In the genomic region with DNA sequence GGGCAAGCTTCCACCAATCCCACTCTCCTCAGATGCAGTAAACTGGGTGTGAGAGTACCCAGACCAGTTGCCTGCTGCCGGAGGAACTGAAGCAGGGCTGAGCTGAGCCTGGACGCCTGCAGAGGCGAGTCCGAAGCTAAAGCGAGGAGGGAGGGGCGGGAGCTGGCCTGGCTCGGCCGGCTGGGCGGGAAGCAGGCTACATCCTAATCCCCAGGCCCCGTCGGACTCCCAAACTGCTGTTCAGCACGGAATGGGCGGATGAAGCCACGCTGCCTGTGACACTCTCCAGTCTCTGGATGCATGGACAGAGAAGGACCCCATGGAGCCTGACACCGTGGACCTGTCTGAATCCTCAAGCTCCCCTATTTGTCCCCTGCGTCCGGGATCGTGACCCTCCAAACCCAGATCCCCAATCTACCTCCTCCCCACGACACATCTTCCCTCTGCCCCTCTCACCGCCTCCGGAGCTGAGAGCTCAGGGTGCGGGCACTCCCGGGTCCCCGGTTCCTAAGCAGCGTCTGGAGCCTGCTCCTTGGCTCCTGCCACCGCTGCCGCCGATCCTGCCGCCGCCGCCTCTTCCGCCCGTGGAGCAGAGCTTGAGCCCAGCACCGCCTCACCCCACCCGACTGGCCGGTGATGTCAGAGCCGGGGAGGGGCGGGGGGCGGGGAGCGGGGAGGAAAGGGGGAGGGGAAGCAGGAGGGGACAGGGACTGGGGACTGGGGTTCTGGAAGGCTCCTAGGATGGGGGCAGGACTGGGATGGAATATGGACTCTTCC, we compare ENCODE assay signal across 8 mouse cellular contexts. TPM values are rescaled to one million over a fixed set of nuclear protein-coding genes. Genes with fewer than 3 reads are reported as not detected.
DNase-seq lines count a peak whose midpoint lies in the region; ATAC-seq and TF ChIP-seq lines count a peak whose summit lies in the region.

Gene Pea15a, minus strand, starts transcription at position 664 of the 777 bp plus-strand sequence.

- peak within 1 kb of the TSS; percentile 57 for H3K27ac ChIP-seq in embryonic fibroblast, embryonic 13.5 days (ENCODE audit: insufficient read depth, low read length)
- peak within 1 kb of the TSS; percentile 95 for H3K27ac ChIP-seq in heart, embryonic 13.5 days (replicated peaks)
- H3K27ac ChIP-seq in kidney, postnatal 0 days, result peak within 1 kb of the TSS; percentile 88
- H3K27ac ChIP-seq in liver, embryonic 12.5 days, result peak within 1 kb of the TSS; percentile 61
- peak within 1 kb of the TSS; percentile 90 for H3K27ac ChIP-seq in stomach, embryonic 14.5 days (ENCODE audit: low read length)

- TF ChIP-seq CTCF in embryonic fibroblast, embryonic 13.5 days (IDR thresholded peaks at IDR 0.05; ENCODE audit: borderline replicate concordance, insufficient read depth, low read length), result no peak
- TF ChIP-seq CTCF in kidney, postnatal 0 days (IDR thresholded peaks at IDR 0.05; ENCODE audit: low read depth), result no peak

- WGBS in heart, embryonic 13.5 days, result under 1% methylated on average over 39 of the region's 40 CpGs
- 0% methylated on average over 39 of the region's 40 CpGs for WGBS in kidney, postnatal 0 days
- WGBS in liver, embryonic 12.5 days (ENCODE audit: insufficient replicate concordance), result under 1% methylated on average over 38 of the region's 40 CpGs
- WGBS in stomach, embryonic 14.5 days, result under 1% methylated on average over 38 of the region's 40 CpGs

- H3K4me3 ChIP-seq in embryonic fibroblast, embryonic 13.5 days (ENCODE audit: insufficient read depth, low read length), result peak within 1 kb of the TSS; percentile 79
- H3K4me3 ChIP-seq in heart, embryonic 13.5 days, result peak within 1 kb of the TSS; percentile 84
- H3K4me3 ChIP-seq in kidney, postnatal 0 days (replicated peaks; ENCODE audit: low read depth, low read length), result peak within 1 kb of the TSS; percentile 60
- peak within 1 kb of the TSS; percentile 61 for H3K4me3 ChIP-seq in liver, embryonic 12.5 days
- H3K4me3 ChIP-seq in stomach, embryonic 14.5 days (ENCODE audit: low read depth, low read length), result peak within 1 kb of the TSS; percentile 71

- H3K9me3 ChIP-seq in heart, embryonic 13.5 days, result no peaks in the 10 kb centered on the region
- H3K9me3 ChIP-seq in kidney, postnatal 0 days (replicated peaks; ENCODE audit: low read length), result no peaks in the 10 kb centered on the region
- no peaks in the 10 kb centered on the region for H3K9me3 ChIP-seq in liver, embryonic 12.5 days (replicated peaks)
- no peaks in the 10 kb centered on the region for H3K9me3 ChIP-seq in stomach, embryonic 14.5 days (ENCODE audit: control insufficient read depth, low read depth, low read length)

- peaks cover 19% of the 10 kb centered on the region for H3K4me1 ChIP-seq in embryonic fibroblast, embryonic 13.5 days (ENCODE audit: control insufficient read depth, insufficient read depth, low read length)
- peaks cover 60% of the 10 kb centered on the region for H3K4me1 ChIP-seq in heart, embryonic 13.5 days
- H3K4me1 ChIP-seq in kidney, postnatal 0 days (replicated peaks; ENCODE audit: insufficient read depth, low read length), result peaks cover 47% of the 10 kb centered on the region
- peaks cover 53% of the 10 kb centered on the region for H3K4me1 ChIP-seq in liver, embryonic 12.5 days
- peaks cover 53% of the 10 kb centered on the region for H3K4me1 ChIP-seq in stomach, embryonic 14.5 days (ENCODE audit: control insufficient read depth, insufficient read depth, low read length)

- H3K9ac ChIP-seq in heart, embryonic 13.5 days, result peak within 1 kb of the TSS; percentile 97
- H3K9ac ChIP-seq in kidney, postnatal 0 days (ENCODE audit: low read depth, low read length), result peak within 1 kb of the TSS; percentile 80
- peak within 1 kb of the TSS; percentile 70 for H3K9ac ChIP-seq in liver, embryonic 12.5 days
- H3K9ac ChIP-seq in stomach, embryonic 14.5 days (replicated peaks; ENCODE audit: low read depth, low read length), result peak within 1 kb of the TSS; percentile 78

- no peaks in the 10 kb centered on the region for H3K27me3 ChIP-seq in heart, embryonic 13.5 days (replicated peaks)
- no peaks in the 10 kb centered on the region for H3K27me3 ChIP-seq in kidney, postnatal 0 days (ENCODE audit: insufficient read depth, low read length)
- peaks cover 21% of the 10 kb centered on the region for H3K27me3 ChIP-seq in liver, embryonic 12.5 days (replicated peaks)
- no peaks in the 10 kb centered on the region for H3K27me3 ChIP-seq in stomach, embryonic 14.5 days (ENCODE audit: control insufficient read depth, insufficient read depth, low read length)

- H3K36me3 ChIP-seq in heart, embryonic 13.5 days, result peaks cover 28% of the 10 kb centered on the region
- H3K36me3 ChIP-seq in kidney, postnatal 0 days (ENCODE audit: insufficient read depth, low read length), result no peaks in the 10 kb centered on the region
- peaks cover 3% of the 10 kb centered on the region for H3K36me3 ChIP-seq in liver, embryonic 12.5 days
- peaks cover 3% of the 10 kb centered on the region for H3K36me3 ChIP-seq in stomach, embryonic 14.5 days (ENCODE audit: control insufficient read depth, insufficient read depth, low read length)

- peak; percentile 68 for ATAC-seq in heart, embryonic 13.5 days (ENCODE audit: extremely low read depth, insufficient number of reproducible peaks, low FRiP score, low TSS enrichment)
- peak; percentile 55 for ATAC-seq in kidney, postnatal 0 days (replicated peaks; ENCODE audit: low FRiP score, low read depth)
- peak; percentile 59 for ATAC-seq in liver, embryonic 12.5 days
- peak; percentile 73 for ATAC-seq in stomach, embryonic 14.5 days (ENCODE audit: insufficient number of reproducible peaks, insufficient read depth, low FRiP score, low read depth)

- peak within 1 kb of the TSS; percentile 86 for H3K4me2 ChIP-seq in heart, embryonic 13.5 days
- peak within 1 kb of the TSS; percentile 80 for H3K4me2 ChIP-seq in kidney, postnatal 0 days (ENCODE audit: low read length)
- peak within 1 kb of the TSS; percentile 67 for H3K4me2 ChIP-seq in liver, embryonic 12.5 days
- H3K4me2 ChIP-seq in stomach, embryonic 14.5 days (replicated peaks; ENCODE audit: low read depth, low read length), result peak within 1 kb of the TSS; percentile 68

- TF ChIP-seq POLR2A in embryonic fibroblast, embryonic 13.5 days (IDR thresholded peaks at IDR 0.05; ENCODE audit: low read depth, low read length), result peak; percentile 79

- peak; percentile 60 for DNase-seq in 416B (ENCODE audit: low read depth)
- DNase-seq in adrenal gland, postnatal 36 days, result peak; percentile 90 to 92
- peak; percentile 89 for DNase-seq in kidney, postnatal 0 days (ENCODE audit: low spot score)
- peak; percentile 69 for DNase-seq in naive thymus-derived CD4-positive, alpha-beta T cell, adult 2 months (ENCODE audit: low read depth)

RNA-seq across cellular contexts. Expression of gene Pea15a, which starts in this region (rescaled TPM):
- 10 to 100 TPM; 53.9 to 62.1 TPM for total RNA-seq in adrenal gland, postnatal 36 days (2021)
- polyA plus RNA-seq in embryonic fibroblast, embryonic 13.5 days (2011; ENCODE audit: insufficient read length, low read depth, missing spikeins), result 140 and 154 TPM in 2 replicates
- polyA plus RNA-seq in heart, embryonic 13.5 days (2015; fragmentation: Nextera tagmentation; extraction: Ambion mirVana), result 169 and 180 TPM in 2 replicates
- polyA plus RNA-seq in kidney, postnatal 0 days (2015; fragmentation: Nextera tagmentation; extraction: Ambion mirVana), result 91.8 and 103 TPM in 2 replicates
- polyA plus RNA-seq in liver, embryonic 12.5 days (2016; fragmentation: Nextera tagmentation; extraction: Ambion mirVana), result 25.7 and 26.0 TPM in 2 replicates
- 93.6 and 99.4 TPM in 2 replicates for polyA plus RNA-seq in stomach, embryonic 14.5 days (2014; fragmentation: Nextera tagmentation; extraction: Ambion mirVana)

Comparison
In these comparisons a context has a peak if more than half of its experiments do, and no peak if none do; other contexts are left out.
1. Peak in every context shown above with its lines: DNase-seq, ATAC-seq, H3K4me3 ChIP-seq and H3K27ac ChIP-seq.